Mouse (Mus musculus) embryonic fibroblast, embryonic 13.5 days (primary cell): ENCODE measurements at regions not wholly inside any gene's neighbourhood (a gene's known extent, or its start where the extent isn't known, plus 50 kb on each side); places are given as distances from the start of the nearest gene placed in this dataset.
A peak's percentile ranks its signal among the peaks of the same experiment; 100 is the strongest.

Experiments
- H3K27ac ChIP-seq: 2 replicates; pipeline ENCODE4 v1.5.1; 2012; ENCODE audit warnings: low read length, control low read depth, inconsistent platforms; ENCODE audit not compliant: insufficient read depth
- H3K4me1 ChIP-seq: 2 replicates; pipeline ENCODE4 v1.6.1; 2011; ENCODE audit warnings: low read length; ENCODE audit not compliant: control insufficient read depth, insufficient read depth
- H3K4me3 ChIP-seq: 2 replicates; pipeline ENCODE4 v1.5.1; 2011; ENCODE audit warnings: mild to moderate bottlenecking, control low read depth, low read length; ENCODE audit not compliant: insufficient read depth
- CTCF ChIP-seq: IDR thresholded peaks from 2 replicates; pipeline ENCODE4 v1.5.1; 2011; ENCODE audit warnings: mild to moderate bottlenecking, control low read depth, low read length, moderate library complexity, borderline replicate concordance; ENCODE audit not compliant: insufficient read depth
- POLR2A ChIP-seq: IDR thresholded peaks from 2 replicates; pipeline ENCODE4 v1.6.1; 2011; ENCODE audit warnings: low read depth, mild to moderate bottlenecking, control low read depth, low read length, moderate library complexity

- TF ChIP-seq CTCF (no peak), POLR2A (no peak)
- no peak overlapping the region for H3K27ac ChIP-seq
- H3K4me1 ChIP-seq: no peaks in the 10 kb centered on the region
- H3K4me3 ChIP-seq: no peak overlapping the region
Observed at GRCm38 (mm10) chr15:31134891-31135290, 89.2 kb upstream of the Dap start.

- H3K4me1 ChIP-seq: no peaks in the 10 kb centered on the region
- no peak overlapping the region for H3K27ac ChIP-seq
- TF ChIP-seq CTCF (no peak), POLR2A (no peak)
- H3K4me3 ChIP-seq: no peak overlapping the region
Observed at GRCm38 (mm10) chr15:31138637-31139036, 85.5 kb upstream of the Dap start.

GRCm38 (mm10) chr15:31141750-31142149 lies 82.4 kb upstream of the Dap start:
- H3K4me3 ChIP-seq: no peak overlapping the region
- no peak for TF ChIP-seq POLR2A
- TF ChIP-seq CTCF: no peak
- H3K27ac ChIP-seq: no peak overlapping the region
- no peaks in the 10 kb centered on the region for H3K4me1 ChIP-seq

GRCm38 (mm10) chr15:31148251-31149145 lies 75.6 kb upstream of the Dap start:
- Histone ChIP-seq H3K4me3 (no peak overlapping the region), H3K4me1 (no peaks in the 10 kb centered on the region), H3K27ac (no peak overlapping the region)
- TF ChIP-seq CTCF (no peak), POLR2A (no peak)

- no peak overlapping the region for H3K27ac ChIP-seq
- H3K4me3 ChIP-seq: no peak overlapping the region
- H3K4me1 ChIP-seq: no peaks in the 10 kb centered on the region
- TF ChIP-seq CTCF (no peak), POLR2A (no peak)
Observed at GRCm38 (mm10) chr15:31149855-31150254, 74.3 kb upstream of the Dap start.

GRCm38 (mm10) chr15:31150546-31151471 lies 73.3 kb upstream of the Dap start:
- Histone ChIP-seq H3K4me1 (no peaks in the 10 kb centered on the region), H3K27ac (no peak overlapping the region), H3K4me3 (no peak overlapping the region)
- TF ChIP-seq CTCF: peak; percentile 77
- no peak for TF ChIP-seq POLR2A

GRCm38 (mm10) chr15:31155141-31155540 lies 69.0 kb upstream of the Dap start:
- Histone ChIP-seq H3K27ac (no peak overlapping the region), H3K4me3 (no peak overlapping the region), H3K4me1 (no peaks in the 10 kb centered on the region)
- TF ChIP-seq CTCF: no peak
- TF ChIP-seq POLR2A: no peak

- Histone ChIP-seq H3K27ac (no peak overlapping the region), H3K4me3 (no peak overlapping the region), H3K4me1 (no peaks in the 10 kb centered on the region)
- no peak for TF ChIP-seq CTCF
- TF ChIP-seq POLR2A: no peak
Observed at GRCm38 (mm10) chr15:31166543-31167105, 57.5 kb upstream of the Dap start.

- no peak for TF ChIP-seq POLR2A
- no peak for TF ChIP-seq CTCF
- Histone ChIP-seq H3K4me3 (no peak overlapping the region), H3K27ac (no peak overlapping the region), H3K4me1 (no peaks in the 10 kb centered on the region)
Observed at GRCm38 (mm10) chr15:31167506-31167905, 56.6 kb upstream of the Dap start.

- TF ChIP-seq CTCF (no peak), POLR2A (no peak)
Observed at GRCm38 (mm10) chr15:31168191-31168590, 55.9 kb upstream of the Dap start.

More at GRCm38 (mm10) chr15:31168191-31168590, 55.9 kb upstream of the Dap start:
- H3K4me1 ChIP-seq: no peaks in the 10 kb centered on the region
- H3K4me3 ChIP-seq: no peak overlapping the region
- H3K27ac ChIP-seq: no peak overlapping the region
